Mouse (Mus musculus) heart, postnatal 0 days (tissue): ENCODE results near the gene Stk10.

ENCODE experiments used
- CTCF ChIP-seq: IDR thresholded peaks from 2 replicates; pipeline ENCODE4 v1.5.1; 2016; ENCODE audit warnings: antibody characterized with exemption, control low read depth, low read depth
- EP300 ChIP-seq: IDR thresholded peaks from 2 replicates; pipeline ENCODE4 v1.6.1; 2016; ENCODE audit warnings: antibody characterized with exemption, low read depth

DNA sequence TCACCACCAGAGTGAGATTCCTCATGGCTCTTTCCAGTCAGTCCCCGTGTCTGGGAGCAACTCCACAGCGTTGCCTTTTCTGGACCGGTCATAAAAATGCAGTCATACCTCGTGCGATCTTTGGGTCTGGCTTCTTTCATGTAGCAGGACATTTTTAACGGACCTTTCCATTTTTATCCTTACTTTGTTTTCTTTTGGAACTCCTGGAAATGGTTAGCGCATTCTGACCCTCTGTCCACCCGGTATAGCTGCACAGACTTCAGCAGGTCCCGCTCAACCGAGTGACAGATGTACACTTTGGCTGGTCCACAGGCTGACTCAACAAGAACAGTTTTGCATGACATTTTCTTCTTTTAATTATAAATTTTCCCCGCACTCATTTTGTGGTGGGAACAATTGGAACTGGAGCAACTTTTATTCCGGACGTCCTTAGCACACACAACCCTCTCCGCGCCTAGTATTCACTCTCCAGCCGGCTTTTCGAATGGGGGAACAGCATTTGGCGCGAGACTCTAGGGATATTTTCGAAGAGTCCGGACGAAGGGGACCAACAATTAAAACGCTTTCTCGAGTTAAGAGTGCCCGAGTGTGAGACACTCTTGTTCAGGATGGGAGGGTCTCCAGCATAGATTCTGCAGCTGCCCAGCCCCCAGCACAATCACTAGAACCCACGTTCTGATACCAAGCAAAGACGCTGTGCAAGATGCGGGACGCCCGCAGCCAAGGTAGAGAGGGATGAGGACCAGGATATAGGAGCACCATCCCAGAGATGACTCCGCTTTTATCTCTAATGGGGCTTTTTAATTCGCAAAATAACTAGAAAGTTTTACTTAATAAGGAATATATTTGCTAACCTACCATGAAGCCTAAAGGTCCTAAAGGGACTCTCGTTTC, 987 bp upstream of the Stk10 start, which contains the start of gene Efcab9:
- TF ChIP-seq CTCF (no peak), EP300 (no peak)
